Mouse (Mus musculus): ENCODE data around the gene Hunk. TPM values are rescaled to one million over a fixed set of nuclear protein-coding genes. Genes with fewer than 3 reads are reported as not detected.

Gene Hunk
- polyA plus RNA-seq, 1 experiment from 2014 or later, result 16.6 TPM

- ATAC-seq (ENCODE audit: borderline replicate concordance, extremely low read depth, low FRiP score, low TSS enrichment), result no peak
- no peaks in the 10 kb centered on the region for H3K27me3 ChIP-seq
- H3K4me3 ChIP-seq, result no peak overlapping the region
- H3K27ac ChIP-seq, result no peak overlapping the region
- WGBS, result 87% methylated on average over 10 of the region's 10 CpGs
- peaks cover 5% of the 10 kb centered on the region; the same call in 1 of the 2 replicates for H3K36me3 ChIP-seq
- no peak overlapping the region for H3K9ac ChIP-seq
- H3K4me1 ChIP-seq, result peaks cover 20% of the 10 kb centered on the region
- no peak overlapping the region for H3K4me2 ChIP-seq
- no peaks in the 10 kb centered on the region for H3K9me3 ChIP-seq
Measured at GRCm38 (mm10) chr16:90440654-90441053, 54.8 kb downstream of the Hunk start.

- H3K27ac ChIP-seq, result no peak overlapping the region
- WGBS, result 70% methylated on average over 6 of the region's 6 CpGs
Measured at GRCm38 (mm10) chr16:90442991-90443390, 57.2 kb downstream of the Hunk start.

GRCm38 (mm10) chr16:90453197-90453596 lies 67.4 kb downstream of the Hunk start:
- H3K27me3 ChIP-seq, result no peaks in the 10 kb centered on the region
- H3K36me3 ChIP-seq, result peaks cover 24% of the 10 kb centered on the region; the same call in 1 of the 2 replicates
- peaks cover 44% of the 10 kb centered on the region for H3K4me1 ChIP-seq

More at GRCm38 (mm10) chr16:90442991-90443390, 57.2 kb downstream of the Hunk start:
- Histone ChIP-seq H3K4me3 (no peak overlapping the region), H3K27me3 (no peaks in the 10 kb centered on the region), H3K36me3 (peaks cover 10% of the 10 kb centered on the region; the same call in 1 of the 2 replicates), H3K4me2 (no peak overlapping the region), H3K4me1 (0 out of 2 replicates have a peak, but pooled peaks cover 10% of the 10 kb centered on the region), H3K9ac (no peak overlapping the region), H3K9me3 (no peaks in the 10 kb centered on the region)
- no peak for ATAC-seq (ENCODE audit: borderline replicate concordance, extremely low read depth, low FRiP score, low TSS enrichment)

DNA sequence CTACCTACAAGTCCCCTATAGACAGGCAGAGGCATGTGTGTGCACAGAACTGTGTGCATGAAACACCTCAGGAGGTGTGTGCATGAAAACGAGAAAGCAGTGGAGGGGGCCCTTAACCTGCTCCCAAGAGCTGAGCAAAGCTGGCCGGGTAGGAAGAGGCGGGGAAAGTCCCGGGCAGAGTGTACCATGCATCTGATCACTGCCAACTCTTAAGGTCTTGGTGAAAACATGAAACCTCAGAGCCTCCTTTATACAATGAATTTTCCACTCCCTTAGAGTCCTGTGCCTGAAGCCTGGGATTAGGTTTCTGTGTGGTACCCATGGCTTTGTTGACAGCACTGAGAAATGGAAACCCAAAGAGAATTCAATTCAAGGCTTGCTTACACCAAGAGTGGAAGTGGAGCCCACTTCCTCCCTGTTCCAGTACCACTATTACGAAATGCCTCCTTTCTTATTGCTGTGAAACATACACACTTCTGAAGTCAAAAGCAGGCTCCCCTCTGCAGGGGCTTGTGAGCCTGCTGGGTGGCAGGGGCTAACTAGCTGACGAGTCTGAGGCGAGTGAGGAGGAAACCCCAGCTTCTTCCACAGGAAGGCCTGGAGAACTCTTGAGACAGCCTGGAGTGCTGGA lies 70.8 kb downstream of the Hunk start:
- no peak for ATAC-seq (ENCODE audit: borderline replicate concordance, extremely low read depth, low FRiP score, low TSS enrichment)
- peaks cover 47% of the 10 kb centered on the region for H3K4me1 ChIP-seq

More at GRCm38 (mm10) chr16:90453197-90453596, 67.4 kb downstream of the Hunk start:
- H3K9ac ChIP-seq, result no peak overlapping the region
- no peaks in the 10 kb centered on the region for H3K9me3 ChIP-seq
- ATAC-seq (ENCODE audit: borderline replicate concordance, extremely low read depth, low FRiP score, low TSS enrichment), result peak; percentile 78; the same call in 1 of the 2 replicates
- H3K4me3 ChIP-seq, result no peak overlapping the region
- H3K4me2 ChIP-seq, result peak overlapping the region; percentile 7; the same call in 1 of the 2 replicates
- H3K27ac ChIP-seq, result peak overlapping the region; percentile 83
- 16% methylated on average over 11 of the region's 11 CpGs for WGBS

GRCm38 (mm10) chr16:90458899-90459610 lies 73.2 kb downstream of the Hunk start:
- Histone ChIP-seq H3K36me3 (peaks cover 28% of the 10 kb centered on the region), H3K9me3 (no peaks in the 10 kb centered on the region), H3K27me3 (no peaks in the 10 kb centered on the region), H3K9ac (no peak overlapping the region), H3K4me2 (no peak overlapping the region), H3K4me1 (peaks cover 44% of the 10 kb centered on the region), H3K4me3 (no peak overlapping the region), H3K27ac (peak overlapping the region; percentile 76)
- ATAC-seq (ENCODE audit: borderline replicate concordance, extremely low read depth, low FRiP score, low TSS enrichment), result peak; percentile 48; the same call in 1 of the 2 replicates
- WGBS, result 24% methylated on average over 11 of the region's 11 CpGs

More for the DNA sequence above, 70.8 kb downstream of the Hunk start:
- Histone ChIP-seq H3K27ac (no peak overlapping the region), H3K4me3 (no peak overlapping the region), H3K9me3 (no peaks in the 10 kb centered on the region), H3K36me3 (peaks cover 24% of the 10 kb centered on the region; the same call in 1 of the 2 replicates), H3K27me3 (no peaks in the 10 kb centered on the region), H3K9ac (no peak overlapping the region), H3K4me2 (no peak overlapping the region)
- 73% methylated on average over 7 of the region's 7 CpGs for WGBS

- ATAC-seq (ENCODE audit: borderline replicate concordance, extremely low read depth, low FRiP score, low TSS enrichment), result peak; percentile 44; the same call in 1 of the 2 replicates
- Histone ChIP-seq H3K27me3 (no peaks in the 10 kb centered on the region), H3K4me2 (no peak overlapping the region), H3K9ac (no peak overlapping the region), H3K4me1 (peaks cover 42% of the 10 kb centered on the region), H3K9me3 (no peaks in the 10 kb centered on the region), H3K27ac (peak overlapping the region; percentile 29; the same call in 1 of the 2 replicates), H3K4me3 (no peak overlapping the region), H3K36me3 (peaks cover 28% of the 10 kb centered on the region)
- 25% methylated on average over 11 of the region's 11 CpGs for WGBS
Measured at GRCm38 (mm10) chr16:90461304-90461905, 75.6 kb downstream of the Hunk start.

- 44% methylated on average over 11 of the region's 11 CpGs for WGBS
- peak overlapping the region; percentile 65 for H3K27ac ChIP-seq
- peaks cover 42% of the 10 kb centered on the region for H3K4me1 ChIP-seq
- H3K9ac ChIP-seq, result no peak overlapping the region
- H3K4me2 ChIP-seq, result no peak overlapping the region
- no peaks in the 10 kb centered on the region for H3K27me3 ChIP-seq
- H3K36me3 ChIP-seq, result peaks cover 40% of the 10 kb centered on the region
- ATAC-seq (ENCODE audit: borderline replicate concordance, extremely low read depth, low FRiP score, low TSS enrichment), result no peak
- H3K9me3 ChIP-seq, result no peaks in the 10 kb centered on the region
- H3K4me3 ChIP-seq, result no peak overlapping the region
Measured at GRCm38 (mm10) chr16:90462728-90463275, 77.0 kb downstream of the Hunk start.

DNA sequence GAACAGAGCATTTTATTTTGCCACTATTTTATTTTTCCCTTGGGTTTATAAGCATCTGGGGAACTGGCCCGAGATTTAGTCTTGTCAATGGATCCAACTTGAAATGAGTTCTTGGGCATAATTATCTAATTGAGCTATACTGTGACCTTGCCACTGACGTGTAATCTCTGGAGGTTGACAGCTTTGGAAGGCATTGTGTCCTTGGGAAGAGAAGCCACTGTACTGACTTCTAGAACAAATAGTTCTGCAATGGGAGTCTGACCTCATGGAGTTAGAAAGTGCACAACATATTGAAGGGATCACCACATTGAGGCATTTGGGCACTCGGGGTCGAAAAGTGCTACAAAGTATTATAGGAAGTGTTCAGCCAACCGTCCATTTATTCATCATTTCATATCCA lies 79.3 kb downstream of the Hunk start:
- Histone ChIP-seq H3K4me1 (peaks cover 24% of the 10 kb centered on the region), H3K9me3 (no peaks in the 10 kb centered on the region), H3K9ac (no peak overlapping the region), H3K4me2 (no peak overlapping the region), H3K27me3 (no peaks in the 10 kb centered on the region), H3K27ac (no peak overlapping the region), H3K4me3 (no peak overlapping the region), H3K36me3 (peaks cover 60% of the 10 kb centered on the region)
- no peak for ATAC-seq (ENCODE audit: borderline replicate concordance, extremely low read depth, low FRiP score, low TSS enrichment)
- WGBS, result 83% methylated on average over 5 of the region's 5 CpGs

GRCm38 (mm10) chr16:90468286-90468685 lies 82.5 kb downstream of the Hunk start:
- H3K27ac ChIP-seq, result no peak overlapping the region
- no peak overlapping the region for H3K4me3 ChIP-seq

DNA sequence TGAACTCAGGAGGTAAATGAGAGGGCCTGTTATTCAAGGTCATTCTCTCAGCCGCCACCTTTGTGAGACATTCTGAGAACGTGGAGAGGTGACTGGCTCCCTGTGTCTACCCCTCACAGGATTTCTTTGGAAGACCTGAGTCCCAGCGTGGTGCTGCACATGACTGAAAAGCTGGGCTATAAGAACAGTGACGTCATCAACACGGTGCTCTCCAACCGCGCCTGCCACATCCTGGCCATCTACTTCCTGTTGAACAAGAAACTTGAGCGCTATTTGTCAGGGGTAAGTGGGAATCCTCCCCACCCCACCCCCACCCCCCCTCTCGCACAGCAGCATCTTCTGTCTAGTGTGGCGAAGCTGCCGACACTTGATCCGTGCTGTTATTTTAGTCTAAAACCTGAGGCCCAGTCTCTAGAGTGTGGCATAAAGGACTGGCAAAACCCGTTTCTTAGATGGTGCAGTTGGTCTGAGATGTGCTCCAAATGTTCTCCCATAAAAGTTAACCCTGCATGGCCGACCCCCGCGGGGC lies 90.0 kb downstream of the Hunk start:
- Histone ChIP-seq H3K36me3 (peaks cover 70% of the 10 kb centered on the region), H3K27ac (no peak overlapping the region), H3K4me1 (no peaks in the 10 kb centered on the region), H3K27me3 (no peaks in the 10 kb centered on the region), H3K4me3 (no peak overlapping the region), H3K9me3 (no peaks in the 10 kb centered on the region), H3K4me2 (no peak overlapping the region), H3K9ac (no peak overlapping the region)
- WGBS, result 85% methylated on average over 16 of the region's 16 CpGs
- ATAC-seq (ENCODE audit: borderline replicate concordance, extremely low read depth, low FRiP score, low TSS enrichment), result no peak

More at GRCm38 (mm10) chr16:90468286-90468685, 82.5 kb downstream of the Hunk start:
- H3K9ac ChIP-seq, result no peak overlapping the region
- ATAC-seq (ENCODE audit: borderline replicate concordance, extremely low read depth, low FRiP score, low TSS enrichment), result no peak
- whole genome bisulfite sequencing, result 86% methylated on average over 5 of the region's 5 CpGs
- H3K9me3 ChIP-seq, result no peaks in the 10 kb centered on the region
- no peaks in the 10 kb centered on the region for H3K27me3 ChIP-seq
- no peak overlapping the region for H3K4me2 ChIP-seq
- H3K36me3 ChIP-seq, result peaks cover 74% of the 10 kb centered on the region
- H3K4me1 ChIP-seq, result peaks cover under 1% of the 10 kb centered on the region; the same call in 1 of the 2 replicates

DNA sequence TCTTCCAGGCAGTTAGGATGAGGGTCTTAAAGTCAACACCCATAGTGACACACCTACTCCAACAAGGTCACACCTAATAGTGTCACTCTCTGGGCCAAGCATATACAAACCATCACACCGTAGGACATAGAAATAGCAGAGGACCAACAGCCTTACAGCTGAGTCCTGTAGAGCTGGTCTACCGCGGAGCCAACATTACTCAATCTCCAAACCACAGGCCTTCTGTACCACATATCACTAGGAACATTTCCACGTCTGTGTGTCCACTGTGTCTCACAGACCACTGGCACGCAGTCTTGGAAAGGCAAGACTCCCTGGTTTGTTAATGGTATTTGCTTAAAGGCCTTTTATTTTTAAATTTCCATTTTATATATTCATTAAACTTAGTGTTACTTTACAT lies 95.8 kb downstream of the Hunk start:
- 88% methylated on average over 5 of the region's 5 CpGs for WGBS
- no peak for ATAC-seq (ENCODE audit: borderline replicate concordance, extremely low read depth, low FRiP score, low TSS enrichment)
- H3K4me2 ChIP-seq, result no peak overlapping the region
- no peak overlapping the region for H3K9ac ChIP-seq
- H3K4me1 ChIP-seq, result no peaks in the 10 kb centered on the region
- no peak overlapping the region for H3K4me3 ChIP-seq
- no peaks in the 10 kb centered on the region for H3K9me3 ChIP-seq
- no peak overlapping the region for H3K27ac ChIP-seq
- peaks cover 69% of the 10 kb centered on the region for H3K36me3 ChIP-seq
- no peaks in the 10 kb centered on the region for H3K27me3 ChIP-seq

Measured in lung, embryonic 15.5 days (tissue).